Mouse (Mus musculus): ENCODE results near the gene Dnajb11. TPM values are rescaled to one million over a fixed set of nuclear protein-coding genes. Genes with fewer than 3 reads are reported as not detected.

Gene Dnajb11
- polyA plus RNA-seq, 1 experiment from 2014 or later = 112 TPM

GRCm38 (mm10) chr16:22845481-22845880 is 12.2 kb upstream of the Dnajb11 start:
- H3K36me3 ChIP-seq (ENCODE audit: control insufficient read depth, insufficient read depth, low read length) = peaks cover 4% of the 10 kb centered on the region; the same call in 1 of the 2 replicates
- H3K4me3 ChIP-seq (ENCODE audit: low read length) = no peak overlapping the region
- H3K27me3 ChIP-seq (ENCODE audit: control insufficient read depth, insufficient read depth, low read length) = no peaks in the 10 kb centered on the region
- no peak overlapping the region for H3K27ac ChIP-seq (ENCODE audit: low read depth, low read length)
- ATAC-seq (ENCODE audit: low FRiP score, low TSS enrichment) = no peak
- H3K4me2 ChIP-seq (replicated peaks; ENCODE audit: low read depth, low read length) = no peak overlapping the region
- 86% methylated on average over 4 of the region's 4 CpGs for WGBS
- H3K9me3 ChIP-seq (ENCODE audit: control insufficient read depth, low read length) = no peaks in the 10 kb centered on the region
- 0 out of 2 replicates have a peak, but pooled peaks cover 5% of the 10 kb centered on the region for H3K4me1 ChIP-seq (ENCODE audit: control insufficient read depth, insufficient read depth, low read length)
- H3K9ac ChIP-seq (ENCODE audit: low read depth, low read length) = no peak overlapping the region

DNA sequence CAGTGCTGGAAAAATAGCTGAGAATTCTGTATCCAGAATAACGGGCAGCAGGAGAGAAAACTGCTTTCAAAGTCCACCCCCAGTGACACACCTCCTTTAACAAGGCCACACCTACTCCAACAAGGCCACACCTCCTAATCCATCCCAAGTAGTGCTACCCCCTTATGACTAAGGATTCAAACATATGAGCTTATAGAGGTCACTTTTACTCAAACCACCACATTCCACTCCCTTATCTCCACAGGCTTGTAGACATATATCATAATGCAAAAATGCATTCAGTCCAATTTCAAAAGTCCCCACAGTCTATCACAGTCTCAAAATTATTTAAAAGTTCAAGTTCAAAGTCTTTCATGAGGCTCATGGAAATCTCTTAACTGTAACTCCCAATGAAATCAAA is 10.0 kb upstream of the Dnajb11 start:
- WGBS = 76% methylated on average over 1 of the region's 1 CpGs
- H3K4me3 ChIP-seq (ENCODE audit: low read length) = no peak overlapping the region
- no peak for ATAC-seq (ENCODE audit: low FRiP score, low TSS enrichment)

DNA sequence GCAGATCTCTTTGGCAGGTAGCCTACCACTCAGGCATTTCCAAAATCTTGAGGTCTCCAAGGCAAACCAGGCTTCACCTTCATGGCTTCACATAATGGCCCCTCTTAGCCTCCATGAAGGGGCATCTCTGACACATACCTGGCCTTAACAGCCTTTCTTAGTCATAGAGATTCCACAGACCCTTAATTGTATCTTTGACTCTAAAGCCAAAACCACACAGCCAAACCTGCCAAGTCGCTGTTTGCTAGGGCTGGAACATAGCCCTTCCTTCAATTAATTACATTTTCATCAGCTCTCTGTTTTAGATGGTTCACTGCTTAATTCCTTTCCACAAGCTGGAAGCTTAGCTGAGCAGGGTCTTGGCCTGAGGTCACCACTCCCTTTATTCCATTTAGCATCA is 9.3 kb upstream of the Dnajb11 start:
- 78% methylated on average over 1 of the region's 1 CpGs for WGBS
- no peak for ATAC-seq (ENCODE audit: low FRiP score, low TSS enrichment)
- Histone ChIP-seq H3K4me3 (ENCODE audit: low read length) (no peak overlapping the region), H3K9ac (ENCODE audit: low read depth, low read length) (no peak overlapping the region), H3K27me3 (ENCODE audit: control insufficient read depth, insufficient read depth, low read length) (no peaks in the 10 kb centered on the region), H3K27ac (ENCODE audit: low read depth, low read length) (no peak overlapping the region), H3K4me1 (ENCODE audit: control insufficient read depth, insufficient read depth, low read length) (0 out of 2 replicates have a peak, but pooled peaks cover 5% of the 10 kb centered on the region), H3K4me2 (replicated peaks; ENCODE audit: low read depth, low read length) (no peak overlapping the region), H3K9me3 (ENCODE audit: control insufficient read depth, low read length) (no peaks in the 10 kb centered on the region), H3K36me3 (ENCODE audit: control insufficient read depth, insufficient read depth, low read length) (no peaks in the 10 kb centered on the region)

More for the DNA sequence above, 10.0 kb upstream of the Dnajb11 start:
- H3K4me1 ChIP-seq (ENCODE audit: control insufficient read depth, insufficient read depth, low read length) = 0 out of 2 replicates have a peak, but pooled peaks cover 5% of the 10 kb centered on the region
- no peaks in the 10 kb centered on the region for H3K36me3 ChIP-seq (ENCODE audit: control insufficient read depth, insufficient read depth, low read length)
- no peaks in the 10 kb centered on the region for H3K27me3 ChIP-seq (ENCODE audit: control insufficient read depth, insufficient read depth, low read length)
- no peaks in the 10 kb centered on the region for H3K9me3 ChIP-seq (ENCODE audit: control insufficient read depth, low read length)
- no peak overlapping the region for H3K4me2 ChIP-seq (replicated peaks; ENCODE audit: low read depth, low read length)
- H3K9ac ChIP-seq (ENCODE audit: low read depth, low read length) = no peak overlapping the region
- no peak overlapping the region for H3K27ac ChIP-seq (ENCODE audit: low read depth, low read length)

- no peaks in the 10 kb centered on the region for H3K9me3 ChIP-seq (ENCODE audit: control insufficient read depth, low read length)
- H3K9ac ChIP-seq (ENCODE audit: low read depth, low read length) = no peak overlapping the region
- no peak overlapping the region for H3K4me3 ChIP-seq (ENCODE audit: low read length)
- H3K4me2 ChIP-seq (replicated peaks; ENCODE audit: low read depth, low read length) = no peak overlapping the region
- H3K27ac ChIP-seq (ENCODE audit: low read depth, low read length) = no peak overlapping the region
- ATAC-seq (ENCODE audit: low FRiP score, low TSS enrichment) = no peak
- 91% methylated on average over 4 of the region's 4 CpGs for WGBS
- no peaks in the 10 kb centered on the region for H3K27me3 ChIP-seq (ENCODE audit: control insufficient read depth, insufficient read depth, low read length)
- no peaks in the 10 kb centered on the region for H3K36me3 ChIP-seq (ENCODE audit: control insufficient read depth, insufficient read depth, low read length)
- no peaks in the 10 kb centered on the region for H3K4me1 ChIP-seq (ENCODE audit: control insufficient read depth, insufficient read depth, low read length)
These were observed 4.9 kb upstream of the Dnajb11 start for GRCm38 (mm10) chr16:22852709-22853108.

DNA sequence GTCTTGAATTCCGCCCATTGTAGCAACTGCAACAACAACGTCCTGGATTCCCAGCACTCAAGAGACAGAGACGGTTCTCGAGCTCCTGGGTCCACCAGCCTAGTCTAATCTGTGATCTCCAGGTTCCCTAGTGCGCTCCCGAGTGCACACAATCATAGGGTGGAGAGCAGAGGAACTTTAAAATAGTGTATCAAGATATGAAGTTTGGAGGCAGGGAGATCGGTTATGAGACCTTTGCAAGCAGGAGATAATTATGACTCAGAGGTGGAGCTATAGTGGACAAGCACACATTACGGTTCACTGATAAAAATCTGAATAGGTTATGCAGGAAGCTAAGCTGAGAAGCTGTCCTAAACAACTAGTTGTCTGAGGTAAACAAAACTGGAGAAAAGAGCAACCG is 872 bp upstream of the Dnajb11 start:
- H3K9me3 ChIP-seq (ENCODE audit: control insufficient read depth, low read length) = no peaks in the 10 kb centered on the region
- H3K27ac ChIP-seq (ENCODE audit: low read depth, low read length) = peak overlapping the region; percentile 4; the same call in 1 of the 2 replicates
- peak overlapping the region; percentile 57 for H3K9ac ChIP-seq (ENCODE audit: low read depth, low read length)
- peak overlapping the region; percentile 86 for H3K4me2 ChIP-seq (replicated peaks; ENCODE audit: low read depth, low read length)
- H3K36me3 ChIP-seq (ENCODE audit: control insufficient read depth, insufficient read depth, low read length) = peaks cover 4% of the 10 kb centered on the region; the same call in 1 of the 2 replicates
- 0 out of 2 replicates have a peak, but pooled peaks cover 6% of the 10 kb centered on the region for H3K4me1 ChIP-seq (ENCODE audit: control insufficient read depth, insufficient read depth, low read length)
- 9% methylated on average over 9 of the region's 9 CpGs for WGBS
- no peaks in the 10 kb centered on the region for H3K27me3 ChIP-seq (ENCODE audit: control insufficient read depth, insufficient read depth, low read length)
- H3K4me3 ChIP-seq (ENCODE audit: low read length) = peak overlapping the region; percentile 65
- no peak for ATAC-seq (ENCODE audit: low FRiP score, low TSS enrichment)

GRCm38 (mm10) chr16:22872397-22872796 is 14.8 kb downstream of the Dnajb11 start:
- Histone ChIP-seq H3K4me3 (ENCODE audit: low read length) (no peak overlapping the region), H3K27me3 (ENCODE audit: control insufficient read depth, insufficient read depth, low read length) (no peaks in the 10 kb centered on the region), H3K9ac (ENCODE audit: low read depth, low read length) (no peak overlapping the region), H3K4me2 (replicated peaks; ENCODE audit: low read depth, low read length) (no peak overlapping the region), H3K27ac (ENCODE audit: low read depth, low read length) (no peak overlapping the region), H3K4me1 (ENCODE audit: control insufficient read depth, insufficient read depth, low read length) (no peaks in the 10 kb centered on the region), H3K36me3 (ENCODE audit: control insufficient read depth, insufficient read depth, low read length) (peaks cover 63% of the 10 kb centered on the region), H3K9me3 (ENCODE audit: control insufficient read depth, low read length) (no peaks in the 10 kb centered on the region)
- WGBS = 89% methylated on average over 8 of the region's 8 CpGs
- ATAC-seq (ENCODE audit: low FRiP score, low TSS enrichment) = no peak

DNA sequence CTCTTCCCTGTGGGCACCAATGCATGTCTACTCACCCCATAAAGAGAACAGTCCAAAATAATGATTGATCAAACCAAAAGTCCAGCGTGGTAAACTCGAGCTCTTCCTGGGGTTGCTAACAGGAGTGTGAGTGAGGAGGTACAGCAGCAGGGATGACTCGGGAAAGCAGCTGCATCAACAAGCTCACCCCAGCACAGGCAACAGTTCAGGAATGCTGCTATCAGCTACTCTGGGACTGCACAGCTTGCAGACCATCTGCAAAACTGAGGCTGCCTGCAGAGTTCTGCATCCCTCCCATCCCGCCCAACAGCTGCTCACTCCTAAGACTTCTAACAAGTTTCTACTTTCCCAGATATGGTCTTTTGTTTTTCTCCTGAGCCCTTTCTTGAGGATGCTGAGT is 15.7 kb downstream of the Dnajb11 start:
- no peak overlapping the region for H3K4me2 ChIP-seq (replicated peaks; ENCODE audit: low read depth, low read length)
- no peak overlapping the region for H3K27ac ChIP-seq (ENCODE audit: low read depth, low read length)
- 82% methylated on average over 4 of the region's 4 CpGs for WGBS
- no peak overlapping the region for H3K4me3 ChIP-seq (ENCODE audit: low read length)
- no peaks in the 10 kb centered on the region for H3K27me3 ChIP-seq (ENCODE audit: control insufficient read depth, insufficient read depth, low read length)
- H3K9me3 ChIP-seq (ENCODE audit: control insufficient read depth, low read length) = no peaks in the 10 kb centered on the region
- no peak for ATAC-seq (ENCODE audit: low FRiP score, low TSS enrichment)
- H3K9ac ChIP-seq (ENCODE audit: low read depth, low read length) = no peak overlapping the region; the same call in 1 of the 2 replicates
- no peaks in the 10 kb centered on the region for H3K4me1 ChIP-seq (ENCODE audit: control insufficient read depth, insufficient read depth, low read length)
- peaks cover 54% of the 10 kb centered on the region for H3K36me3 ChIP-seq (ENCODE audit: control insufficient read depth, insufficient read depth, low read length)

DNA sequence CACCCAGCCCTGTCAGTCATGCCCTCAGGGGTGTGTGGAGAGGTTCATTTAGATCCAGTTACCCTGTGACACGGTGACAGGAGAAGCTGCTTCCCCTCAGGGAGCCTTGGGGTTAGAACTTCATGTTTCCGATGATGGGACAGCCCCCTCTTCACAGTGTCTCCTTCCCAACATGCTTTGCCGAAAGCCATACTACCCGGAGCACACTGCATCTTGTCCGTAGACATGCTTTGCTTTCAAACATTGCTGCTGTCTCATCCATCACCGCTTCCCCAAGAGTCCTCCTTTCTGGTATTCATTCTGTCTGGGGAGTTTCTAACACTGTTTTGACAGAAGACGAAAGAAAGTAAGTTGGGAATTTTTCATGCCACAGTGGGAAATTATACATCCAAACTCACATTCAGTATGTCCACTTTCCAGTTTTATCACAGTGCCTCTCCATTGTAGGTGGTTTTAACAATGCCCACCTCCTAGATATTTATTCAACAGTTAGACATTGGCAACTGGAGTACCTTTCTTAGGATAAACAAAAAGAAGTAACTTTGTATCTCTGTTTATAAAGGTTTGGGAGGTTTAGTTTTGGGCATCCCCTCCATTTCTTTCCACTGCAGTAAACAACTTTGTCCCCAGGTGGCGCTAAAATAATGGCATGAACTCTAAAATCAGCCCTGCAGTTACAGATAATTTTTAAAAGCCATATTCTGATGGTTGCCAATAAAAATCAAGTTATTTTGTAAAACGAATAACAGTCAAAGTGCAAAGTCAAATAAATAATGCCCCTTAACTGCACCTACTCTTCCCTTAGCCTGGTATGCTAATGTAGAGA is 18.8 kb downstream of the Dnajb11 start:
- H3K9me3 ChIP-seq (ENCODE audit: control insufficient read depth, low read length) = no peaks in the 10 kb centered on the region
- H3K36me3 ChIP-seq (ENCODE audit: control insufficient read depth, insufficient read depth, low read length) = peaks cover 23% of the 10 kb centered on the region
- H3K4me2 ChIP-seq (replicated peaks; ENCODE audit: low read depth, low read length) = no peak overlapping the region
- H3K27me3 ChIP-seq (ENCODE audit: control insufficient read depth, insufficient read depth, low read length) = no peaks in the 10 kb centered on the region
- no peaks in the 10 kb centered on the region for H3K4me1 ChIP-seq (ENCODE audit: control insufficient read depth, insufficient read depth, low read length)
- ATAC-seq (ENCODE audit: low FRiP score, low TSS enrichment) = no peak
- no peak overlapping the region for H3K27ac ChIP-seq (ENCODE audit: low read depth, low read length)
- WGBS = 54% methylated on average over 9 of the region's 9 CpGs
- no peak overlapping the region for H3K9ac ChIP-seq (ENCODE audit: low read depth, low read length)
- H3K4me3 ChIP-seq (ENCODE audit: low read length) = no peak overlapping the region

- peaks cover 9% of the 10 kb centered on the region for H3K36me3 ChIP-seq (ENCODE audit: control insufficient read depth, insufficient read depth, low read length)
- H3K4me3 ChIP-seq (ENCODE audit: low read length) = no peak overlapping the region
- no peaks in the 10 kb centered on the region for H3K4me1 ChIP-seq (ENCODE audit: control insufficient read depth, insufficient read depth, low read length)
- H3K9me3 ChIP-seq (ENCODE audit: control insufficient read depth, low read length) = no peaks in the 10 kb centered on the region
- H3K9ac ChIP-seq (ENCODE audit: low read depth, low read length) = no peak overlapping the region
- no peak overlapping the region for H3K4me2 ChIP-seq (replicated peaks; ENCODE audit: low read depth, low read length)
- no peak overlapping the region for H3K27ac ChIP-seq (ENCODE audit: low read depth, low read length)
- H3K27me3 ChIP-seq (ENCODE audit: control insufficient read depth, insufficient read depth, low read length) = no peaks in the 10 kb centered on the region
- WGBS = 90% methylated on average over 11 of the region's 11 CpGs
- no peak for ATAC-seq (ENCODE audit: low FRiP score, low TSS enrichment)
These were observed 20.2 kb downstream of the Dnajb11 start for GRCm38 (mm10) chr16:22877660-22878390.

Data from kidney, embryonic 14.5 days (tissue).